Comparison of ENCODE assay signal across 21 mouse cellular contexts in the genomic region with DNA sequence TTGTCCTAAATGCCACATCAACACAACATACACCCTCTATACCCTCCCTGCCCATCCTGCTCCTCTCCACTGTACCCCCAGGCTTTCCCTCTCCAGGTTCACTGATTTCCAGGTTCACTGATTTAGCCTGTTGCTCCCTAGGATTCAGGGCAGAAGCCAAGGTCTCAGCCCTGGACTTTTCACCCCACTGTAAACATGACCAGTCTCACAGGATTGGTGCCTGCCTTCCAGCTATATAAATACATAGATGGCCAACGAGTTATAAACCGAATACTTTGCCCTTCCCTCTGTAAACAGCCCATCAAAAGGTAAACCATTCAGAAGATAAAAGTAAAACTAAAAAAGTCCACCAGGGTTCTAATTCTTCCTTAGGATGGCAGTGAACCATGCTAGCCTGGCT.
DNase-seq lines count a peak whose midpoint lies in the region; ATAC-seq and TF ChIP-seq lines count a peak whose summit lies in the region.
"Had no signal": no experiment of that assay in that cellular context is flagged by ENCODE, and none has a peak within 500 bp of the region (broad histone marks: within the 10 kb centered on the region; RNA-seq: fewer than 3 reads in every experiment).

No protein-coding gene starts in this region.

- H3K4me2 ChIP-seq in intestine, embryonic 16.5 days (ENCODE audit: low read depth, low read length): no peak overlapping the region
- no peak overlapping the region for H3K4me2 ChIP-seq in liver, embryonic 13.5 days
- H3K4me2 ChIP-seq in liver, postnatal 0 days (ENCODE audit: low read depth, low read length): no peak overlapping the region
- H3K4me2 ChIP-seq: embryonic facial prominence, embryonic 12.5 days; forebrain, embryonic 15.5 days; heart, embryonic 13.5 days; hindbrain, embryonic 12.5 days had no signal

- peak; percentile 81 for ATAC-seq in intestine, embryonic 16.5 days
- peak; percentile 71 for ATAC-seq in liver, embryonic 13.5 days (ENCODE audit: low read depth)
- ATAC-seq in liver, postnatal 0 days: peak; percentile 72
- ATAC-seq: CD4-positive, CD25-positive, alpha-beta regulatory T cell, adult 4 months; forebrain, embryonic 15.5 days had no signal

- H3K4me3 ChIP-seq in intestine, embryonic 16.5 days (ENCODE audit: low read length): no peak overlapping the region
- H3K4me3 ChIP-seq in liver, embryonic 13.5 days (replicated peaks): no peak overlapping the region
- H3K4me3 ChIP-seq in liver, postnatal 0 days (ENCODE audit: low read depth, low read length): no peak overlapping the region
- no peak overlapping the region for H3K4me3 ChIP-seq in cerebellum, adult 2 months (replicated peaks; ENCODE audit: insufficient read depth, low read depth, low read length)
- H3K4me3 ChIP-seq: embryonic facial prominence, embryonic 12.5 days; forebrain, embryonic 15.5 days; heart, embryonic 13.5 days; hindbrain, embryonic 12.5 days had no signal

- H3K9me3 ChIP-seq in intestine, embryonic 16.5 days (ENCODE audit: control insufficient read depth, low read length): no peaks in the 10 kb centered on the region
- H3K9me3 ChIP-seq in liver, embryonic 13.5 days (replicated peaks): no peaks in the 10 kb centered on the region
- H3K9me3 ChIP-seq in liver, postnatal 0 days (ENCODE audit: low read length): no peaks in the 10 kb centered on the region
- H3K9me3 ChIP-seq: embryonic facial prominence, embryonic 12.5 days; forebrain, embryonic 15.5 days; heart, embryonic 13.5 days; hindbrain, embryonic 12.5 days had no signal

- H3K27ac ChIP-seq in intestine, embryonic 16.5 days (ENCODE audit: low read length): no peak overlapping the region
- H3K27ac ChIP-seq in liver, embryonic 13.5 days: peak overlapping the region; percentile 57; the same call in 1 of the 2 replicates
- peak overlapping the region; percentile 88 for H3K27ac ChIP-seq in liver, postnatal 0 days (ENCODE audit: low read depth)
- no peak overlapping the region for H3K27ac ChIP-seq in cerebellum, adult 2 months (ENCODE audit: insufficient read depth, low read length)
- H3K27ac ChIP-seq: embryonic facial prominence, embryonic 12.5 days; forebrain, embryonic 15.5 days; heart, embryonic 13.5 days; hindbrain, embryonic 12.5 days had no signal

- TF ChIP-seq POLR2A in cerebellum, adult 2 months (IDR thresholded peaks at IDR 0.05; ENCODE audit: borderline replicate concordance, insufficient read depth, low read length): no peak

- no peaks in the 10 kb centered on the region for H3K36me3 ChIP-seq in intestine, embryonic 16.5 days (ENCODE audit: control insufficient read depth, insufficient read depth, low read length)
- H3K36me3 ChIP-seq in liver, embryonic 13.5 days: no peaks in the 10 kb centered on the region
- no peaks in the 10 kb centered on the region for H3K36me3 ChIP-seq in liver, postnatal 0 days (replicated peaks; ENCODE audit: insufficient read depth, low read length)
- H3K36me3 ChIP-seq: embryonic facial prominence, embryonic 12.5 days; forebrain, embryonic 15.5 days; G1E; heart, embryonic 13.5 days; hindbrain, embryonic 12.5 days had no signal

- H3K9ac ChIP-seq in intestine, embryonic 16.5 days (ENCODE audit: low read depth, low read length): no peak overlapping the region
- H3K9ac ChIP-seq in liver, embryonic 13.5 days: no peak overlapping the region
- H3K9ac ChIP-seq in liver, postnatal 0 days (replicated peaks): no peak overlapping the region
- H3K9ac ChIP-seq: embryonic facial prominence, embryonic 12.5 days; forebrain, embryonic 15.5 days; heart, embryonic 13.5 days; hindbrain, embryonic 12.5 days had no signal

- no peak for TF ChIP-seq CTCF in liver, postnatal 0 days (IDR thresholded peaks at IDR 0.05; ENCODE audit: low read depth)
- no peak for TF ChIP-seq CTCF in cerebellum, adult 2 months (IDR thresholded peaks at IDR 0.05; ENCODE audit: borderline replicate concordance, insufficient read depth, low read depth, low read length)

- no peaks in the 10 kb centered on the region for H3K27me3 ChIP-seq in intestine, embryonic 16.5 days (replicated peaks; ENCODE audit: control insufficient read depth, insufficient read depth, low read length)
- no peaks in the 10 kb centered on the region for H3K27me3 ChIP-seq in liver, embryonic 13.5 days
- H3K27me3 ChIP-seq in liver, postnatal 0 days (ENCODE audit: insufficient read depth, low read length): no peaks in the 10 kb centered on the region
- H3K27me3 ChIP-seq in cerebellum, adult 2 months (ENCODE audit: control insufficient read depth, insufficient read depth, low read length): no peaks in the 10 kb centered on the region
- H3K27me3 ChIP-seq: embryonic facial prominence, embryonic 12.5 days; forebrain, embryonic 15.5 days; heart, embryonic 13.5 days; hindbrain, embryonic 12.5 days had no signal

- WGBS in intestine, embryonic 16.5 days: 45% methylated on average over 2 of the region's 2 CpGs
- 57% methylated on average over 2 of the region's 2 CpGs for WGBS in liver, embryonic 13.5 days (ENCODE audit: insufficient replicate concordance)
- 54% methylated on average over 2 of the region's 2 CpGs for WGBS in liver, postnatal 0 days (ENCODE audit: insufficient replicate concordance)
- 94% methylated on average over 2 of the region's 2 CpGs for WGBS in cerebellum, adult 2 months

- intact Hi-C loops in heart, postnatal 25 days (cut with DNase I): no loop called here

- peaks cover 9% of the 10 kb centered on the region for H3K4me1 ChIP-seq in intestine, embryonic 16.5 days (ENCODE audit: control insufficient read depth, insufficient read depth, low read length)
- H3K4me1 ChIP-seq in liver, embryonic 13.5 days (replicated peaks): no peaks in the 10 kb centered on the region
- no peaks in the 10 kb centered on the region for H3K4me1 ChIP-seq in liver, postnatal 0 days (ENCODE audit: insufficient read depth)
- no peaks in the 10 kb centered on the region for H3K4me1 ChIP-seq in cerebellum, adult 2 months (ENCODE audit: control insufficient read depth, insufficient read depth, low read length)
- H3K4me1 ChIP-seq: forebrain, embryonic 15.5 days; hindbrain, embryonic 12.5 days had no signal

- DNase-seq in heart, adult 11 months: peak; percentile 67
- DNase-seq in heart, postnatal 25 days (ENCODE audit: low spot score): no peak
- DNase-seq in liver, embryonic 13.5 days: no peak
- DNase-seq in liver, postnatal 0 days: peak; percentile 29
- DNase-seq in lung, postnatal 4 days: no peak
- no peak for DNase-seq in thymus, postnatal 25 days
- DNase-seq in cerebellum, adult 2 months: no peak
- DNase-seq: adrenal gland, adult 8-10 months; B cell, adult 2 months; cerebellum, adult 11 months; cerebellum, adult 9-10 months; cerebellum, postnatal 25 days; gastrocnemius, postnatal 25 days; heart, postnatal 4 days had no signal

- peak; percentile 76 for TF ChIP-seq EP300 in liver, postnatal 0 days (IDR thresholded peaks at IDR 0.05; ENCODE audit: low read depth)

Comparison
In these comparisons a context has a peak if more than half of its experiments do, and no peak if none do; other contexts are left out.
1. DNase-seq: peak in heart, adult 11 months (single experiment) and liver, postnatal 0 days (single experiment); none in heart, postnatal 25 days (single experiment), liver, embryonic 13.5 days (single experiment), lung, postnatal 4 days (0 of 2), thymus, postnatal 25 days (single experiment) and cerebellum, adult 2 months (0 of 2).
2. H3K27ac ChIP-seq: peak in liver, embryonic 13.5 days (single experiment) and liver, postnatal 0 days (single experiment); none in intestine, embryonic 16.5 days (single experiment) and cerebellum, adult 2 months (single experiment).
3. Peak in every context shown above with its lines, with median percentiles within 50 percentile points of each other: ATAC-seq.